Mouse (Mus musculus): ENCODE data around the gene Zfyve27.

DNA sequence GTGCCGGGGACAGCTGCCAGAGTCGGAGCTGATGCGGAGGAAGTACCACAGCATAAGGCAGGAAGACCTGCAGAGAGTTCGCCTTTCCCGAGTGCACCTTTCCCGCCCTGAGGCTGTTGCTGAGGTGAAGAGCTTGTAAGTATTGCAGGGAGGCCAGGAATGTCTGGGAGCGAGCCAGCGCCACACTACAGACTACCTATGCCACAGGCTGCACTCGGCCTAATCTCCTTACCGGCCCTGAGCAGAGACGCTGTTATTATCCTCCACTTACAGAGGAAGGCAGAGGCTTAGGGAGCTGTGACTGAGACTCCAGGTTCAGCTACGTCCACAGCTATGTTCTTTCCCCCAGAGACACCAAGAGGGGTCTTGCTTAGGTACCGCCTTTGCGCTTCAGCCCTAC is 15.6 kb downstream of the Zfyve27 start:
- TF ChIP-seq POLR2A (IDR thresholded peaks at IDR 0.05; ENCODE audit: low read depth, low read length) (no peak), CTCF (IDR thresholded peaks at IDR 0.05; ENCODE audit: extremely low read depth, insufficient read length, insufficient replicate concordance, low read depth, low read length) (no peak)
